Mouse (Mus musculus) G1E (cell line): ENCODE results near the gene Ccl2.

Experiments
- CTCF ChIP-seq: IDR thresholded peaks from 2 replicates; pipeline ENCODE4 v1.5.1; 2012; ENCODE audit warnings: low read depth, low read length, inconsistent platforms, mixed read lengths
- POLR2AphosphoS5 ChIP-seq: IDR thresholded peaks from 2 replicates; pipeline ENCODE4 v1.6.1; 2012; ENCODE audit warnings: low read depth, low read length, inconsistent platforms; ENCODE audit not compliant: insufficient replicate concordance
- TAL1 ChIP-seq: conservative IDR thresholded peaks from 2 replicates; pipeline ENCODE4 v1.6.1; 2012; ENCODE audit warnings: low read depth, low read length, inconsistent platforms, mixed read lengths

DNA sequence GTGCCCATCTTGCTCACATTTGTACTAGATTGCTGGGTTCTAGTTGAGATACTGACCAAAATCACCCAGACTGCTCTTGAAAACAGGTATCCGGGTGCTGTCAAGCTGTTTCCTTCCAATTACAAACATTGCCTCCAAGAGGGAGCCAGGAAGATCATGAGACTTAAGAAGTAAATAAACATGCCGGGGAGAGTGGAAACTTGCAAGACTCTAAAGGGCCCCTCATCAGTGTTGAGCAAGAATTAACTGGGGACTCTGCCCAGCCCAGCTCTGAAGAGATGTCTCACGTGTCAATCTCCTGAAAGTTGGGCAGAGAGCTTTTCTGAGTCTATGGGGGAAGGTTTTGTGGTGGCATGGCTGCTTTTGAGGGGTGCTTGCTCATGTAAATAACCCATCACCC is 41.7 kb downstream of the Ccl2 start:
- no peak for TF ChIP-seq CTCF
- no peak for TF ChIP-seq TAL1
- no peak for TF ChIP-seq POLR2AphosphoS5
